Mouse (Mus musculus): ENCODE measurements around the gene Zic1. TPM values are rescaled to one million over a fixed set of nuclear protein-coding genes. Genes with fewer than 3 reads are reported as not detected.

Gene Zic1
- total RNA-seq (2014; rRNA removed) (under 0.01 TPM in 1 of 2 replicates, not detected in the other), polyA plus RNA-seq (2012; rRNA removed) (not detected in 2 replicates)

GRCm38 (mm10) chr9:91365664-91366063 is at the start of gene Zic1:
Gene Zic1, minus strand, starts transcription at chr9:91365810.
- DNase-seq (ENCODE audit: extremely low read depth, low read depth, low spot score) = no peak
- Histone ChIP-seq H3K4me3 (ENCODE audit: insufficient read depth, low read depth, low read length) (peak within 1 kb of the TSS; percentile 29; the same call in 1 of the 2 replicates), H3K79me2 (ENCODE audit: control insufficient read depth, insufficient read depth, low read length) (no peaks in the 10 kb centered on the region), H3K4me1 (ENCODE audit: control insufficient read depth, insufficient read depth, low read length) (no peaks in the 10 kb centered on the region; the same call in 1 of the 2 replicates), H3K9ac (ENCODE audit: low read depth, low read length) (no peak within 1 kb of the TSS), H3K27ac (replicated peaks; ENCODE audit: insufficient read depth, low read depth, low read length) (no peak within 1 kb of the TSS), H3K27me3 (ENCODE audit: control insufficient read depth, insufficient read depth, low read length) (peaks cover 45% of the 10 kb centered on the region), H3K36me3 (ENCODE audit: control insufficient read depth, insufficient read depth, low read length) (no peaks in the 10 kb centered on the region)
- TF ChIP-seq CTCF (IDR thresholded peaks at IDR 0.05; ENCODE audit: low read depth, low read length) (no peak), POLR2A (IDR thresholded peaks at IDR 0.05; ENCODE audit: extremely low read depth, insufficient read depth, low read length) (no peak)
- 4% methylated on average over 33 of the region's 33 CpGs for whole genome bisulfite sequencing

DNA sequence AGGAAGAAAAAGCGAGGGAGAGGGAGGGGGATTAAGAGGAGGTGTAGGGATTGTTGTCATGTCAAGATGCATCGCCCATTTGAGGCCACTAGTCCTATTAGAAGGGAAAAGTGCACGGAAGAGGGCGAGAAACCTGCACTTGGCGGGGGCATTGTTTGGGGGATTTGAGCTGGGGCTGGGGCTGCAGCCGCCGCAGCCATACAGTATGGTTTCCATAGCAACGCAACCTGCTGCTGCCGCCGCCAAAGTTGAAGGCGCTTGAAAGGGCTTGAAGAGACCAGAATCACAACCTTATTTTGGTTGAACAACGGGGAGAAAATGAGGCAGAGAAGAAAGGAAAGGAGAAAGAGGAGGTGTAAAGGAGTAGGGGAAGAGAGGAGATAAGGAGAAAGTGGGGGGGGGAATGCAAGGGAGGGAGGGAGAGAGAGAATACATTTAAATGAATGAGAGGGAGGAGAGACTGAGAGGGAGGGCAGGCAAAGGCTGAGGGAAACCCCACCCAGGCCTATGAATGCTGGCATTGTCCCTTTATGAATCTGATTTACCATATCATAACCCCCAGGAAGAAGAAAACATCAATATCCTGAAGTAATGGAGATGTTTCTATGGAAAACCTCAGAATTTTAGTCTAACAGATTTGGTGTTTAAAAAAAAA is 48.5 kb upstream of the Zic1 start:
- Histone ChIP-seq H3K4me3 (ENCODE audit: insufficient read depth, low read depth, low read length) (no peak overlapping the region), H3K9ac (ENCODE audit: low read depth, low read length) (no peak overlapping the region), H3K27ac (replicated peaks; ENCODE audit: insufficient read depth, low read depth, low read length) (no peak overlapping the region), H3K27me3 (ENCODE audit: control insufficient read depth, insufficient read depth, low read length) (peaks cover 14% of the 10 kb centered on the region; the same call in 1 of the 2 replicates), H3K79me2 (ENCODE audit: control insufficient read depth, insufficient read depth, low read length) (no peaks in the 10 kb centered on the region), H3K36me3 (ENCODE audit: control insufficient read depth, insufficient read depth, low read length) (no peaks in the 10 kb centered on the region), H3K4me1 (ENCODE audit: control insufficient read depth, insufficient read depth, low read length) (no peaks in the 10 kb centered on the region)
- no peak for DNase-seq (ENCODE audit: extremely low read depth, low read depth, low spot score)
- WGBS = 2% methylated on average over 12 of the region's 12 CpGs
- no peak for TF ChIP-seq POLR2A (IDR thresholded peaks at IDR 0.05; ENCODE audit: extremely low read depth, insufficient read depth, low read length)
- no peak for TF ChIP-seq CTCF (IDR thresholded peaks at IDR 0.05; ENCODE audit: low read depth, low read length)

DNA sequence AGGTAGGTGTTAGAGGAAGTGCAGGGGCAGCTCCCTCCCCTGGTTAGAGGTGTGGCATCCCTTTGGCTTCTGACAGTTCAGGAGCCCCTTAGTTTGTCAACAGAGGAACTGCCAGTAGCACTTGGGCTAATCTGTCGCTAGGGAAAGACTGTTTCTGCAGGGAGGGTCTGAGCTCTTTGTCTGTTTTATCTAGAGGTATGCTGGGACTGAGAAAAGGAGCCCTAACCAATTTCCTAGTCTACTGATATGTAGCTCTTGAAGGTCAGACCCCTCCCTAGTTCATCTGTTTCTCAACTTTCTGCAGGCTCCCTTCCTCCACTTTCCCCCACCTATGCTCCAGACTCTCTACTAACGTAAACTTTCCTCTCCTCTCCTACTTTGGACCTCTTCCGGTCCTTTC is 44.2 kb upstream of the Zic1 start:
- H3K27me3 ChIP-seq (ENCODE audit: control insufficient read depth, insufficient read depth, low read length) = peaks cover 13% of the 10 kb centered on the region; the same call in 1 of the 2 replicates

DNA sequence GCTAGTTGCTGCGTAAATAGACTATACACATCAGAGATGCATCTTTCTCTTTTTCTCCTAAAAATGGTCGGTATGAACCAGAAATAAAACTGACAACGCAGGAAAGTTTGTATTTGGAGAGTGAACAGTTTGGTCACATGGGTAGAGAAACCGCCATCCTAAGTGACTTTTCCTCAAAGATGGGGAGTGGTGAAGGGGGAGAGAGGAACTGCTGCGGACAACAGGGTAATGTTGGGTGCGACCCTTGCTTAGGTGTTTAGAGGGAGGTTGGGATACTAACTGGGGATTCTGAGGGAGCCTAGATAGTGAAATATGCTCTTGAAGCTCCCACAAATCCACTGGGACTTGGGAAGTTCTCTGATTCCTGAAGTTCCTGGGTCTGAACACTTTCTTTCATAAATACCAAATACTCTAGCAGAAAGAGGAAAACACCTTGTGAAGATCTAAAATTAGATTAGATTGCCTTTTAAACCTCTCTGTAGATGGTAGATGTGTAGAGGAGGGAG is 40.7 kb upstream of the Zic1 start:
- H3K27ac ChIP-seq (replicated peaks; ENCODE audit: insufficient read depth, low read depth, low read length) = no peak overlapping the region
- no peak overlapping the region for H3K4me3 ChIP-seq (ENCODE audit: insufficient read depth, low read depth, low read length)
- no peak for DNase-seq (ENCODE audit: extremely low read depth, low read depth, low spot score)
- 3% methylated on average over 6 of the region's 6 CpGs for WGBS
- no peaks in the 10 kb centered on the region for H3K79me2 ChIP-seq (ENCODE audit: control insufficient read depth, insufficient read depth, low read length)
- H3K9ac ChIP-seq (ENCODE audit: low read depth, low read length) = no peak overlapping the region
- H3K27me3 ChIP-seq (ENCODE audit: control insufficient read depth, insufficient read depth, low read length) = peaks cover 19% of the 10 kb centered on the region; the same call in 1 of the 2 replicates
- TF ChIP-seq CTCF (IDR thresholded peaks at IDR 0.05; ENCODE audit: low read depth, low read length) (no peak), POLR2A (IDR thresholded peaks at IDR 0.05; ENCODE audit: extremely low read depth, insufficient read depth, low read length) (no peak)
- H3K4me1 ChIP-seq (ENCODE audit: control insufficient read depth, insufficient read depth, low read length) = no peaks in the 10 kb centered on the region
- no peaks in the 10 kb centered on the region for H3K36me3 ChIP-seq (ENCODE audit: control insufficient read depth, insufficient read depth, low read length)

More for the DNA sequence above, 44.2 kb upstream of the Zic1 start:
- Histone ChIP-seq H3K79me2 (ENCODE audit: control insufficient read depth, insufficient read depth, low read length) (no peaks in the 10 kb centered on the region), H3K4me3 (ENCODE audit: insufficient read depth, low read depth, low read length) (no peak overlapping the region), H3K4me1 (ENCODE audit: control insufficient read depth, insufficient read depth, low read length) (no peaks in the 10 kb centered on the region), H3K36me3 (ENCODE audit: control insufficient read depth, insufficient read depth, low read length) (no peaks in the 10 kb centered on the region), H3K9ac (ENCODE audit: low read depth, low read length) (no peak overlapping the region), H3K27ac (replicated peaks; ENCODE audit: insufficient read depth, low read depth, low read length) (no peak overlapping the region)
- WGBS = 2% methylated on average over 3 of the region's 3 CpGs
- TF ChIP-seq CTCF (IDR thresholded peaks at IDR 0.05; ENCODE audit: low read depth, low read length) (no peak), POLR2A (IDR thresholded peaks at IDR 0.05; ENCODE audit: extremely low read depth, insufficient read depth, low read length) (no peak)
- no peak for DNase-seq (ENCODE audit: extremely low read depth, low read depth, low spot score)

DNA sequence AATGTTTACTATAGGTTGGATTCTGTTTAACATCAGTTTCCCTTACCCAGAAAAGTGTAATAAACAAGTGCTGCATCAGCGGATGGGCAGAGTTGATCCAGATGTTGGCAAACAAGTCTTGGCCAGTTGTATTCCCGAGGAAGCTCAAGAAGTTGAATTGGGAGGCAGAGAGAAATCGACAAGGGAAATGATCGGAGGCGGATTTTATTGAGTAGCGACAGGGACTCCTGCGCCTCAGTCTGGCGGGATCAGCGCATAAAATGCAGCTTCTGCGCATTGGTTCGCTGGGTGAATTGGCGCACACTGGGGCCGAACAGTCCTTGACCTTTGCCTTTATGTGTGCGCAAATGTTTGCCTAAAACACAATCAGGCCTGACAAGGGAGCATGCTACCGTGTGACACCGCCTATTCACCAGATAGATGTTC is 40.2 kb upstream of the Zic1 start:
- no peak for TF ChIP-seq POLR2A (IDR thresholded peaks at IDR 0.05; ENCODE audit: extremely low read depth, insufficient read depth, low read length)
- no peak for TF ChIP-seq CTCF (IDR thresholded peaks at IDR 0.05; ENCODE audit: low read depth, low read length)
- DNase-seq (ENCODE audit: extremely low read depth, low read depth, low spot score) = peak; percentile 15
- H3K4me1 ChIP-seq (ENCODE audit: control insufficient read depth, insufficient read depth, low read length) = no peaks in the 10 kb centered on the region
- H3K4me3 ChIP-seq (ENCODE audit: insufficient read depth, low read depth, low read length) = no peak overlapping the region
- H3K27ac ChIP-seq (replicated peaks; ENCODE audit: insufficient read depth, low read depth, low read length) = no peak overlapping the region
- H3K79me2 ChIP-seq (ENCODE audit: control insufficient read depth, insufficient read depth, low read length) = no peaks in the 10 kb centered on the region
- peaks cover 19% of the 10 kb centered on the region; the same call in 1 of the 2 replicates for H3K27me3 ChIP-seq (ENCODE audit: control insufficient read depth, insufficient read depth, low read length)
- H3K36me3 ChIP-seq (ENCODE audit: control insufficient read depth, insufficient read depth, low read length) = no peaks in the 10 kb centered on the region
- H3K9ac ChIP-seq (ENCODE audit: low read depth, low read length) = no peak overlapping the region
- WGBS = 2% methylated on average over 16 of the region's 16 CpGs

Measured in liver, adult 2 months (tissue).